Mouse (Mus musculus) CD4-positive, CD25-positive, alpha-beta regulatory T cell, adult 4 months (primary cell): ENCODE measurements around the gene Ralgps2. TPM values are rescaled to one million over a fixed set of nuclear protein-coding genes. Genes with fewer than 3 reads are reported as not detected.

Experiments used
- ATAC-seq: one replicate; pipeline ENCODE4 v1.8.0; 2017
- polyA plus RNA-seq, 2 experiments: library from polyadenylated mRNA; unstranded; fragments of 100-300 nt; shearing (Covaris generic); gene quantifications; one replicate each; pipeline ENCODE4 v1.2.1; 2017

Ralgps2 gene
- 10 to 100 TPM; 33.0 to 55.6 TPM for polyA plus RNA-seq

DNA sequence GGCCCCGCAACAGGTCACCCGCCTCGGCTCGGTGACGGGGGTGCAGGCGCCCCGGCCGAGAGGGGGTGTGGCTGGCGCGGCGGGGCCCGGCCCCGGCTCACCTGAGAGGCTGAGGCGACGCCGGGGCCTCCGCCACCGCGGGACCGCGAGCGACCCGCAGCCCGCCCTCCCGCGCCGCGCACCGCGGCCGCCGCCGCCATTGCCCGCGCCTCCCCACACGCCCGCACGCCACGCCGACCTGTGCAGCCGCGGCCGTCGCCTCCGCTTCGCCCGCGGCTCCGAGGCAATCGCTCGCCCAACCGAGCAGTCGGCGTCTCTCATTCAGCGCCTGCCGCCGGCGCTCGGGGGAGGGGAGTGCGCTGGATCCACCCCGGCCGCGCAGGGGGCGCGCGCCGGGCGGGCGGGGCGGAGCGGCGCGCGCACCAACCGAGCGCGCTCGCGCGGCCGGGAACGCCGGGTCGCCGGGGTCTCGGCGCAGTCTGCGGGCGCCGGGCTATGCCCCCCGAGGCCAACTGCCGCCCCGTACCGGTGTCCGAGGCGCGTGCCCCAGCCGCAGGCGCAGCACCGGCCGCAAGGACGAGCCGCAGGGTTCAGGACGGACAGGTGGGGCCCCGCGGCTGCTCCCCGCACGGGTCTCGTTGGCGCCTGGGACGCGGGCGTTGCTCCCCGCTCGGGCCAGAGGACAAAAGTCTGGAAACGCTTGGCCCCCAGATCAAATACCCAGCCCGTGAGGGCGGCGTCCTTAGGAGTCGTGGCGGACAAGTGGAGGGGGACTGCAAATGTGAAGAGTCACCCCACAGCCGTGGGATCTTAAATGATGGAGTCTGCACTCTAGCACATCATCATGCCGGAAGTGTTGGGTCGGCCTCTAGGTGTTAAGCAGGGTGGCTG is at the start of gene Ralgps2:
Ralgps2 (minus strand) TSS at position 376 of the 891 bp plus-strand sequence.
- peak; percentile 71 for ATAC-seq

DNA sequence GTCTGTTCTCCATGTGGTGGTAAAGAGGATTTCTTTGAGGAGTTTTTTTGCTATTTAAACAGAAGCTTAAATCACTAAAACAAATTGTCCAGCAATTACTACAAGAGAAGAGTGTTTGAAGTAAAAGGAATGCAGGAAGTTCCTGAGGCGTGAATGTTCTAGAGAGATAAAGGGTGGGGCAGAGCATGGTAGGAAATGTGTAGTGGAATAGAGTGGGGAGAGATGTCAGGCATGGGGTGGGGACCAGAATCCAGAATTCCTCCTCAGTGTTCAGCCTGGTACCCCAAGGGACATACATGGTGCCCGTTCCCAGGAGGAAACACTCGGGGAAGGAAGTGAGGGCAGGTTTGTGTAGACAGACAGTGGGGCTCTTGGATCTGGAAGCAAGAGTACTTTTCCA is 48.1 kb upstream of the Ralgps2 start:
- ATAC-seq, result no peak

DNA sequence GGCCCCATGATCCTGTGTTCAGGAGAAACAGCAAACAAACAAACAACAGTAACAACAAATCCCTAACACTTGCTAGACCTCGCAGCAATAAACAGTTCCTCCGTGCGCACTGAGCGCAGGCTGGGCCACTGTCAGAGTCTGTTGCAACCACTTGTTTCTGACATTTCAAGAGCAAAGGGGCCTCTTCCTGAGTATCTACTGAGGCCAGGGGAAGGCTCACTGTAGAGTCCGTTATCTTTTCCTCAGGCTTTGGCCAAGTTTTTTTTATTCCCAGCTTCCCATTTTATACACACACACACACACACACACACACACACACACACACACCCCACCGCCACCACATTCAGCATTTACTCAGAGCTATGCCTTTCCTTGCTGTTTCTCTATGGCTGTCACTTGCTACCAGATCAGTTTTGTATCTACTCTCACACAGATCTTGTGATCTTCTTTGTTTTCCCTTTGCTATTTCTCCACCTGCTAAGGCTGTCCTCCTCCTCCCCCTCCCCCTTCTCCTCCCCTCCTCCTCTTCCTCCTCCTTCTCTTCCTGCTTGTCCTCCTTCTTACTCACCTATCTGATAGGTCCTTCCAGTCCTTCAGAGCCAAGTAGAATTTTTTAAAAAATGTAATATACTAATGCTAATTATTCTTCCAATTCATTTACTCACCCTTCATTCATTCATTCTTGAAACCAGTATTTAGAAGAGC is 47.4 kb upstream of the Ralgps2 start:
- peak; percentile 24 for ATAC-seq

DNA sequence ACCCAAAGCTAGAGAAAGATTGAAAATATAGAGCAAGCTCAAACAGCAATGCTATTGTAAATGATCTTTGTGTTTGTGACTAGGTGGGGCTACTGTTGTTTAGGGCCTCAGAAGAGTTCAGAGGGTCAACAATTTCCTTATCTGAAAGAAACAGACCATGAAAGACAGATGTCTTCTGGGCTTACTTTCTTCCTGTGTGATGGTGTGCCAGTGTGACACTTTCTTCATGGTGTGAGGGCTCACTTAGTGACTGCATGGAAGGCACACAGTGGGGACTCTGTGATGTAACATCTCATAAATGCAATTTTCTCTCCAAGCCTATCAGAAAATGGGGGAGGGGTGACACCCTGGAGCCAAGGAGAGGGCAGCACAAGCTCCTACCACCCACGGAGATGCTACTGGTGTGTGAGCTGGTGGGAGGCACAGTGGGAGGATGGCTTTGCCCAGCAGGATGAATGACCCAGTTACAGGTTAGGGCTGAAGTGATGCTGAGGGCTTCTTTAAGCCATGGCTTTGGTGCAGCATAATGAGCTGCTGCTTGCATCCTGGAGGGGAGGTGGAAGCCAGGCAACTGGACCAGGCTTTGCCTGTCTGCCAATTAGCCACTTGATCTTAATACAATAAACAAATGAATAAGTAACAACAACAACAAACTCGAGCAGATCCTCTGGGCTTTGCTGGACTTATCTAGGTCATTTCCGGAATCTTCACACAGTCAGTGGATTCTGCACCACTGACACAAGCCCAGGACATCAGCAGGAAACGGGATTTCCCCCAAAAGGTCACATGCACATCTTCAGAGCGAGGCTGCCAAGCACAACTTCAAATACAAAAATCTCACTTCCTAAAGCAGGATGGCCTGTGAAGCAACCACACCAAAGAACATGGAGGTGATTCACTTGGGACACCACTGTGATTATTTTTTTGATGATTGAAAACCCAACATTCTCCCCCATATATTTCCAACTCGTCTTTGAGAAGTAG is 46.5 kb upstream of the Ralgps2 start:
- peak; percentile 89 for ATAC-seq

DNA sequence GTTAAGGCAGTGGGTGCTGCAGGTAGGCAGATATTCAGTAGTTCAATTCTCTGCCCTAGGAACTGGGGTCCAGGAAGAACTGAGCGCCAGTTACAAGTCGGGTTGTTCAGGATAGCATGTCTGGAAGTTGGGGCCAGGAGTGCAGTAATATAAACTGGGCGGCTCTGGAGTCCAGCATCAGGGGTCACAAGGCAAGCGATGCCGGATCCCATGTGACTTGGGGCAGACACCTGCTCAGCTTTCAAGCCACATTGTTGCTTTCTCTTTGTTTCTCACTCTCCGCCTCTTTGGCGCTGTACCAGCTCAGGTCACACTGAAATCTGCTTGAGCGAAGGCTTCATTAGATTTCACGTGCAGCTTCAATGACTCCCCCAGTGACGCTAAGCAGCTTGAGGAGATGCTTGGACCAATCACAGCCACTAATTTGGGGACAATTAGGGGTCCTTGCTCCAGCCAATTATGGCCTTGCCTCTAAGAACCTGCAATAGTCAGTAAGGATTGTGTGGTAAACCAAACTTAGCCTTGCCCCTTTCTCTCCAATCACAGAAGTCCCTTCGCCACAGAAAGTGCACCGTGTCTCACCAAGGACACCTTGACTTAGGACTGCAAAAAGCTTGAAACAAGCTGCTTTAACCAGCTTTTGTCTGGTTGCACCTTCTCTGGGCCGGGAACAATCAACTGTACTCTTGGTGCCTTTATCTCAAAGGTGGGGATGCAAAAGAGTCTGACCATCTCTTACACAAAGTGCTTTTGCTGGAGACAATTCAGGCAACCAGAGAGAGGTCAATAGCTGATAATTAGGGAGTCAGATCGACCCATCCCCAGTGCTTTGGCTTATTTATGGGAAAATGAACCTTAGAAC is 43.8 kb upstream of the Ralgps2 start:
- ATAC-seq, result no peak

DNA sequence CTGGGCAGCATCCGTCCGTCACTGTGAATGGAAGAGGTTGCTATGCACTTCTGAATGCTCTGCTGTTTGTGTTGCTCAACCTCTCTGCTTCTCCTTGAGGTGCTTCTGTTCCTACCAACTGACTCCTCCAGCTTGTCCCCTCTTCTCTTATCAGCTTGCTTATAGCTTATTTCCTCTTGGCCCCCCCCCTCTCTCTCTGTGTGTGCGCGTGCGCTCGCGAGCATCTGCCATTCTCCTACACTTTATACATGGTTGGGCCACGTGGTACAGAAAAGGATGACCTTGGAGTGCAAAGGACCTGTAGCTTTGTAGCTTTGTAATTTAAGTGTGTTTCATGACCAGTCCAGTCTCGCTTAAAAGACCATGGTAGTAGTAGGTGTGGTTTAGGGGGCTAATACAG is 42.5 kb upstream of the Ralgps2 start:
- no peak for ATAC-seq

DNA sequence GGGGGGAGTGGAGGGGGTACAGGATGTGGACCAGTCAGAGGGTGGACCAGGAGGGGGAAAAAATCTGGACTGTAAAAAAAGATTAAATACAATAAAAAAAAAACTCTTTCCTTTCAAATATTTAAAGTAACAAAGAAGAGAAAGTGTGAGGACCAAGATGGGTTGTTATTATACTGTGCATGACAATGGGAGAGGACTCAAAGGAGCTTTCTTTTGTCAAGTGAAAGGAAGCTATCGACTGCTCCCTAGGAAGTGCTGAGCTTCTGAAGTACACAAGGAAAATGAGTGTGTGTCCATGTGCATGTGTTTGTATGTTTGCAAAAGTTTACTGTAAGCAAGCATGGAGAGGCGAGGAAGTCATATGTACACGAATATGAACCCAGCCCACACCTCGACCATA is 40.3 kb upstream of the Ralgps2 start:
- no peak for ATAC-seq

DNA sequence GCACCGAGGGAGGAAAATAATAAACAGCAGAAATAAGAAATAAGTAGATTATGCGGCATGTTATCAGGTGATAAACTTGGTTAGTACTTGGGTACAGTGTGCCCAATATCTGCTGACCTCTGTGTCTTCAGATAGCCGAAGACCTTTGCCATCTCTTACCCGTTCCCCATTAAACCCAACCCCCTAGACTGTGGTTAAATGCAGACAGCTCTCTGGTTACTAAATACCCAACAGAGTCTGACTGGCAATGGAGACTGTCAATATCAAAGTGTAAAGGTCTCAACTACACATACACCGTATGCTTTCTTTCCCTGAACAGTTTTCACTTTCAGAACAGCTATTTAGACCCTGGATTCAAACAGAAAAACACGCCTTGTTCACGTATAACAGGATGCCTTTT is 39.2 kb upstream of the Ralgps2 start:
- ATAC-seq, result no peak

DNA sequence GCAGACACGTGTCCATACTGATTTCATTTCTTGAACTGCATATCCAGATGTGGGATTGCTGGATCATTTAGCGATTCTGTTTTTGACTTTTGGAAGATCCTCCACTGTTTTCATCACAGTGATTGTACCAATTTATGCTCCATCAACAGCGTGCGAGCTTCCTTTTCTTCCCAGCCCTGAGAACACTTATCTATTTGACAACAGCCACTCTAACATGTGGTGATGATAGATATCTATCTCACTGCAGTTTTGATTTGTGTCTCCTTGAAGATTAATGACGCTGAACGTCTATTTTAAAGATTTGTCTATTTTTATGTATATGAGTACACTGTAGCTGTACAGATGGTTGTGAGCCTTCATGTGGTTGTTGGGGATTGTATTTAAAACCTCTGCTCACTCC is 34.4 kb upstream of the Ralgps2 start:
- ATAC-seq, result no peak

DNA sequence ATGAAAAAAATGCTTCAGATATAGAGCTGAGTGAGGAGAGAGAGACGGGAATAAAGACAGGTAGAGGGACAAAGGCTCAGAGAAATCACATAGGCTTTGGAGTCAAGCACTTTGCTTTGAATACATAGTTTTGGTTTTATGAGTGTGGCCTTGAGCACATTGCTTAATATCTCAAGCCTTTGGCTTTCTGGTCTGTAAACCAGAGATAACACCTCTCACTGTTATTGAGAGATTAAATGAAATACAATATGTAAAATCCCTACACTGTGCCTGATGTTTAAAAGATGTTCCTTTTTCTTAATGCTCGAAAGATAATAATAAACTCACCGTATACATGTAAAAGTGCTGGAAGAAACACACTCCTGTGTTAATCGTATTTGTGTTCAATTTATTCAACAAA is 33.0 kb upstream of the Ralgps2 start:
- no peak for ATAC-seq

DNA sequence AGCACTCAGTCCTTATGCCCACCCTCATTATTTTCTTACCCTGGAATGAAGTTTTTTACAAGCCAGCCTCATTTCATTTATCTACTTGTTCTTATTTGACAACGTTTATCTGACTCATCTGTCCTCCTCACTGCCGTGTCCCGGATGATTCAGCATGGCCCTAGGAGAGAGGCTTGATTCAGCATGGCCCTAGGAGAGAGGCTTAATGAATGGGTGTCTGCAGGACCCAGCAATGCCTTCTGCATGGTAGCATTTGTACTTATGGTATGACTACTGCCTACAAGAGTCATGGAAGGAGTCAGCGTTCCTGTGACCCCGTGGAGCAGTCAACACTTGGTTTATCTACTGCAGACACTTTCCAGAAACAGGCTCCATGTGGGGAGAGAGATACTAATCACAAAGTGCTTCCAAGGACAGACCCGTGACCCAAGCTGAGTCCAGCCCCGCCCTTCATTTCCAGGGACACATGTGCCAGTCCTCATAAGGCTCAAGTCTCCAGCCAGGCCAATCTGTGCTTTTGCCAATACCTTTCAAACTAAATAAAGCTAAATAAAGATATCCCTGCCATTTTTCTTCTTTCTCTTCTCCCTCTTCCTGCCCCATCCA is 31.9 kb upstream of the Ralgps2 start:
- ATAC-seq, result no peak

DNA sequence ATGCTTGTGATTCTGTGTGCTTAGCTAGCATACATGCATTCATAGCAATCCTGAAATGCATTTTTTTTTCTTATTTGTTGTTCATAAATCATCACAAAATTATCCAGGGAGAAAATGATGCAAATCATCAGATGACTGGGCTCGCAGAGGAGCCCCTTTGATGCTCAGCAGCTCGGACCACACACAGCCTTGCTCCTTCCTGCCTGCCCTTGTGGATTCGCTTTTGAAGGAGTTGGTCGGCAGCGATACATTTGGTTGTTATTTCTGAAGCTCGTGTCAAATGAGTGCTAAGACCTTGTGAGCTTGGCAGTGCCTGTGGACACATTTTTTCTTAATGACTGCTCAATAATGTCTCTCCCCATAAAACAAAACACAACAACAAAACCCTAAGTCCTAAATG is 31.2 kb upstream of the Ralgps2 start:
- ATAC-seq, result no peak

DNA sequence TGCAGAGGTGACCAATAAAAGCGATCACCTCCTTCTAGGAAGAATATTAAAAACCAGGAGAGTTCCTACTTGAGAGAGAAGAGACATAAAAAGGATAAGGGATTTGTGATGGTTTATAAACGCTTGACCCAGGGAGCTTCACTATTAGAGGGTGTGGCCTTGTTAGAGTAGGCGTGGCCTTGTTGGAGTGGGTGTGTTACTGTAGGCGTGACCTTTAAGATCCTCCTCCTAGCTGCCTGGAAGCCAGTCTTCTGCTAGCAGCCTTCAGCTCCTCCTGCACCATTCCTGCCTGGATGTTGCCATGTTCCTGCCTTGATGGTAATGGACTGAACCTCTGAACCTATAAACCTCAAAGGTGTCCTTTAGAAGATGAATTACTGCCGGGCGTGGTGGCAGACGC is 28.7 kb upstream of the Ralgps2 start:
- ATAC-seq, result no peak

DNA sequence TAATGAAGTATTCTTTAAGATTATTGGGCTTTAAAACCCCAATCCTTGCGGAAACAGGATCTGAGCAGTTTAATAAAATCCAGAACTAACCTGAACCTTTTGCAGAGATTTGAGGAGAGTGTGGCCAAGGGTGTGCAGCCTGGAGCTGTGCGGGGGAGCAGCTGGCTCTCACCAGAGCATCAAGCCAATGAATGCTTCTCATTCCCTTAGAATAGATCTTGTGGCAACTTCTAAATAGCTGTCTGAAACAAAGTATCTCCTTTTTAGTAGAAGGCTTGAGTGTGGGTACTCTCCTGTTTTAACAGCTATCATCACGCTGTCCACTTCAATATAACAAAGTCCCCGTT is 25.1 kb upstream of the Ralgps2 start:
- ATAC-seq, result no peak

DNA sequence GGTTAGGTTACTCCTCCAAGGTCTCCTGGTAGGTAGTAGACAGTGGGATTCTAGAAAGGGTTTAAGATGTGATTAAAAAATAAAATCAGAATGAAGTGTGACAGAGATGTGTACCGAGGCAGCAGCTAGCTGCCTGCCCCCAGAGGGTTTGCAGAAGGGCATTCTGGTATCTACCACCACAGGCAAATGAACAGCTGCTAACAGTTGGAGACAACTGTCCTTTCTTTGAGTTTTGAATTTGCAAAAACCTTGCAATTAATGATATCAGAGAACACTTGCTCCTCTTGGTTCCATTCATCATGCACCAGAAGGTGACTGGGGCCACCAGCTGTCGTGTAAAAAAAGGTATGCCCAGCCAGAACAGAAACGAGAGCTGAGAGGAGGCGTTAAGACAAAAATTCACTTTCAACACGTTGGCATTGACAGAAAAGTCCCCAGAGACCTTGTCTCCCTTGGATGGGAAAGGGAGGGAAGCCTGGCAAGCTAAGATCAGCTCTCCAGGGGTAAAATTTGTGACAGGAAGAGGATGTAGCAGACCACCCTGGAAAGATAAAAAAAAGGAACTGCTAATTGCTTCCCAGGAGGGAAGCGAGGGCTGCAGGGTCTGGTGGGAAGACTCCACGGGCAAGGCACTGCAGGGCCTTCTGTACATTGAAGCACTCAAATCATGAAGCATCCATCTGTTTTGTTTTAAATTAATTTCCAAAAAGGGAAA is 24.6 kb upstream of the Ralgps2 start:
- no peak for ATAC-seq

DNA sequence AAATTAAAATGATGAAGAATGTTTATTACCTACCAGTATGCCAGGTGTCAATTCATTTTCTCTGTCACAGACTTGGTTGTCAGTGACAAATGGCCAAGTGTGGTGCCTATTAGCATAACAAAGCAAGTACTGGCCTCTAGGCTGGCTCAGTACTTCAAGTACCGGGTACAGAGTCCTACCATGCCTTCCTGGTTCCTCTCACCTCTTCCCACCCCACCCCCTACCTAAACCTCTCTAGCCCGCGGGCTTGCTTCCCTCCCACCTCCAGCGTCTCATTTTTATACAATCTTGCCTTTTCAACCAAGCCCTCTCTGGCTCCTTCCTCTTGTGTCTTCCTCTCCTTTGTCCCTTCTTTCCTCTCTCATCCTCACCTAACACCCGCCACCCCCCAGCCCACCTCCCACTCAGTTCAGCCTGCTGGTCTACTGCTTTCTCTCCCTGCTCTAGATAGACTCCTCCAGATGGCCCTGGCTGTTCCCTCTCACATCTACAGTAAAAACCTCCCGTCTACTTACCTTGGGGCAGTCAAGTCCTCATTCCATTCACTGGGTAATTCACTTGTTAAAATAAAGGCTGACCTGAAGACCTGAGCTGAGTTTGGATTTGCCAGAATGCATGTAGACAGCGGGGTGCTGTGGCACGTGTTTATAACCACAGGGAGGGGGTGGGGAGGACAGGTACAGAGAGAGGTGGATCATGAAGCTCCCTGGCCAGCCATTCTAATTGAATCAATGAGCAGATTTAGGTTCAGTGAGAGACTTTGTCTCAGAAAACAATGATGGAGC is 22.2 kb upstream of the Ralgps2 start:
- ATAC-seq, result no peak

DNA sequence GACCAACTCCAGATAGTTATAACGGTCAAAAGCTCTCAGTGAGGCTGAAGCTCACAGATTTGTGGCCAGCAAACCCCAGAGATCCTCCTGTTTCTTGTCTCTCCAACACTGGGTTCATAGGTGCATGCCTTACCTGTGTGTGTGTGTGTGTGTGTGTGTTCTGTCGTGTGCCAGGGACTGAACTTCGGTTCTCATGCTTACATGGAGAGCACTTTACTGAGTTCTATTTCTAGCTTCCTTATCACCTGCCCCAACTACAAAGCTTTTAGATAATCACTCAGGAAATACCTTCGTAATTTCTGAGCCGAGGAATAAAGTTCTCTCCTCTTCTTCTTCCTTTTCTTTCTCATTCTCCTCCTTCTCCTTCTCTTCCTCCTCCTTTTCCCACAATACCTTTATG is 19.6 kb upstream of the Ralgps2 start:
- ATAC-seq, result no peak

DNA sequence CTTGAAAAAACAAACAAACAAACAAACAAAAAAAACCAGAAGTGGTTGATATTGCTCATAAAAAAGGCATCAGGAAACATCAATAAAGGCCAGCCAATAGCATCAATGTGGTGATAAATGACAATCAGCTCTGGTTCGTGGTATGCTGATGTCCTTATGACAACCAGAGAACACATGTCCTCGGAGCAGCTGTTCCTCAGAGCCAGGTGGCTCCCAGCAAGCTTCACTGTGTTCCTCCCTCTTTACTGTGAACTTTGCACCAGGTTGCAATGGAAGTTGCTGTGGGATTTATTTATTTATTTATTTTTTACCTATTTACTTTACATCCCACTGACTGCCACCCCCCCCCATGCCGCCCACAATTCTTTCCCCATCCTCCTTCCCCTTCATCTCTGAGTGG is 17.9 kb upstream of the Ralgps2 start:
- no peak for ATAC-seq

DNA sequence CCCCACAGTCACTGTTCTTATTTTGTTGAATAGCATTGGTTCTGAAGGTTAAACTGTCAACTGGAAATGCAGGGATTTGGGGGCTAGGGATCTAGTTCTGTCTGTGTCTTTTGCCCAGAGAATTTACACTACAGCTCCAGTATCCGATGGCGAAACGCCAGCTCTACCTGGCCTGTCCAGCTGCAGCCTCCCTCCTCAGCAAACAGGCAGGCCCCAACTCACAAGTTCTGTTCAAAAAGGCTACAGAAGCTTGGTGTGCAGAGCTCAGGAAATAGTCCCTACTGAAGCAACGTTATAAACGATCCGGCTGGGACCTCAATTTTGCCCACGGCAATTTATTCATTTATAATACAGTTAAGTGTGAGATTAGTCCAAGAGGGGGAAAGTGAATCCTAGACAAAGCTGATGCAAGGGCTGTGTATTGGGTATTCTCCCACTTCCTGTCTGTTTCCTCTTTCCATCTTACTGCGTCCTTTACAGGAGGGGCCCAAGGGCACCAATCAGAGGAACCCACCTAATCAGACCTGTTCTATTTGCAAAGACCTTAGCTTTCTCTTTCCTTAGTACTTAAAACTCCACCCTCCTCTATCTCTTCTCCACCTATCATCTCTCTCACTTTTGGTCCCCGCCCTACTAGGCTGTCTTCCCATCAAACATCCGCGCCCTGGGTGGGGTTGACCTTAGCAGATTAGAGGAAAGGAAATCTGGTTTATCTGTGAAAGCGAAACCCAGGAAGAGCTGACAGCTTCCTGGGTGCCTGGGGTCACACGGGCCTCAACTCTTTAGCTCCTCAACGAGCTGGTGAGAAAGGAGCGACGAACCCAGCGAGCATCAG is 16.7 kb upstream of the Ralgps2 start:
- peak; percentile 97 for ATAC-seq
